Mouse (Mus musculus) forebrain, embryonic 14.5 days (tissue): ENCODE measurements around the gene Nrxn1. TPM values are rescaled to one million over a fixed set of nuclear protein-coding genes. Genes with fewer than 3 reads are reported as not detected.
A peak's percentile ranks its signal among the peaks of the same experiment; 100 is the strongest.
"Not testable (repeated sequence)": the region's sequence is repeated elsewhere in the genome, so short reads cannot be mapped to it uniquely, and the experiment has no call there.

Experiments
- ATAC-seq: fragments of 200-750 bp; cut with Nextera tagmentation; 2 replicates; pipeline ENCODE4 v1.8.0; 2017; ENCODE audit warnings: mild to moderate bottlenecking, moderate library complexity
- DNase-seq: peaks from one replicate; pipeline ENCODE4 v3.0.0-alpha.2; 2015; ENCODE audit warnings: low spot score
- H3K27ac ChIP-seq: fragments of 300-500 bp; sonication (generic); 2 replicates; pipeline ENCODE4 v1.5.1; 2014; ENCODE audit warnings: low read depth, mild to moderate bottlenecking, control low read depth, low read length, moderate library complexity
- H3K27me3 ChIP-seq: fragments of 300-500 bp; sonication (generic); replicated peaks from 2 replicates; pipeline ENCODE4 v1.6.1; 2014; ENCODE audit warnings: low read length, control low read depth, mixed read lengths; ENCODE audit not compliant: control insufficient read depth, insufficient read depth
- H3K36me3 ChIP-seq: fragments of 300-500 bp; sonication (generic); 2 replicates; pipeline ENCODE4 v1.6.1; 2014; ENCODE audit warnings: low read length, control low read depth; ENCODE audit not compliant: control insufficient read depth, insufficient read depth
- H3K4me1 ChIP-seq: fragments of 300-500 bp; sonication (generic); 2 replicates; pipeline ENCODE4 v1.6.1; 2014; ENCODE audit warnings: antibody characterized with exemption, low read length, control low read depth; ENCODE audit not compliant: control insufficient read depth, insufficient read depth
- H3K4me2 ChIP-seq: fragments of 300-500 bp; sonication (generic); 2 replicates; pipeline ENCODE4 v1.6.1; 2014; ENCODE audit warnings: mild to moderate bottlenecking, control low read depth, low read length
- H3K4me3 ChIP-seq: fragments of 300-500 bp; sonication (generic); 2 replicates; pipeline ENCODE4 v1.5.1; 2014; ENCODE audit warnings: low read depth, low read length, control low read depth
- H3K9ac ChIP-seq: fragments of 300-500 bp; sonication (generic); 2 replicates; pipeline ENCODE4 v1.6.1; 2014; ENCODE audit warnings: mild to moderate bottlenecking, low read length, control low read depth, moderate library complexity
- H3K9me3 ChIP-seq: fragments of 300-500 bp; sonication (generic); replicated peaks from 2 replicates; pipeline ENCODE4 v1.6.1; 2016; ENCODE audit warnings: low read length, control low read depth, mixed read lengths; ENCODE audit not compliant: control insufficient read depth
- WGBS: fragments of 180-500 bp; shearing (Covaris S2); extraction: QIAGEN DNeasy Blood & Tissue Kit; methylation state at CpG from one replicate; pipeline ENCODE4 v1.1.7; 2014; 5-methylcytosine and 5-hydroxymethylcytosine counted together
- polyA plus RNA-seq: library from polyadenylated mRNA; unstranded; fragments of >200 nt; fragmentation: Nextera tagmentation; extraction: Ambion mirVana; gene quantifications from 2 replicates; pipeline ENCODE4 v1.2.1, GENCODE M21; 2014

The Nrxn1 gene
- polyA plus RNA-seq, 1 experiment from 2014 or later, result 69.8 TPM

- H3K4me1 ChIP-seq, H3K36me3 ChIP-seq, DNase-seq, H3K4me3 ChIP-seq, H3K4me2 ChIP-seq, H3K9ac ChIP-seq, H3K27me3 ChIP-seq, H3K27ac ChIP-seq, H3K9me3 ChIP-seq, ATAC-seq: not testable (repeated sequence)
- 73% methylated on average over 7 of the region's 7 CpGs for WGBS
Observed at GRCm38 (mm10) chr17:90503999-90504398, 588.9 kb downstream of the Nrxn1 start.

- ATAC-seq, result peak; percentile 75
Observed at GRCm38 (mm10) chr17:90501023-90501675, 591.7 kb downstream of the Nrxn1 start.

GRCm38 (mm10) chr17:90479531-90480250 is 613.2 kb downstream of the Nrxn1 start:
- no peak overlapping the region for H3K27ac ChIP-seq
- DNase-seq (no peak), ATAC-seq (no peak)
- H3K4me1 ChIP-seq, result no peaks in the 10 kb centered on the region
- H3K4me2 ChIP-seq, result no peak overlapping the region
- no peaks in the 10 kb centered on the region for H3K36me3 ChIP-seq
- no peak overlapping the region for H3K9ac ChIP-seq
- no peak overlapping the region for H3K4me3 ChIP-seq
- H3K27me3 ChIP-seq, result no peaks in the 10 kb centered on the region
- H3K9me3 ChIP-seq, result no peaks in the 10 kb centered on the region

More at GRCm38 (mm10) chr17:90501023-90501675, 591.7 kb downstream of the Nrxn1 start:
- H3K27me3 ChIP-seq, result no peaks in the 10 kb centered on the region
- no peaks in the 10 kb centered on the region for H3K9me3 ChIP-seq
- no peak overlapping the region for H3K27ac ChIP-seq
- no peak overlapping the region for H3K9ac ChIP-seq
- DNase-seq, result peak; percentile 84
- no peak overlapping the region for H3K4me2 ChIP-seq
- WGBS, result 50% methylated on average over 6 of the region's 6 CpGs
- no peaks in the 10 kb centered on the region for H3K36me3 ChIP-seq
- H3K4me3 ChIP-seq, result no peak overlapping the region
- no peaks in the 10 kb centered on the region for H3K4me1 ChIP-seq

- H3K4me3 ChIP-seq, result no peak overlapping the region
- no peaks in the 10 kb centered on the region for H3K27me3 ChIP-seq
- WGBS, result 33% methylated on average over 5 of the region's 5 CpGs
- no peak overlapping the region for H3K4me2 ChIP-seq
- no peak for ATAC-seq
- H3K9me3 ChIP-seq, result no peaks in the 10 kb centered on the region
- H3K36me3 ChIP-seq, result no peaks in the 10 kb centered on the region
- H3K9ac ChIP-seq, result no peak overlapping the region
- peak; percentile 31 for DNase-seq
- no peaks in the 10 kb centered on the region; the same call in 1 of the 2 replicates for H3K4me1 ChIP-seq
- H3K27ac ChIP-seq, result no peak overlapping the region
Observed at GRCm38 (mm10) chr17:90456748-90457147, 636.1 kb downstream of the Nrxn1 start.

GRCm38 (mm10) chr17:90455904-90456303 is 637.0 kb downstream of the Nrxn1 start:
- no peaks in the 10 kb centered on the region for H3K9me3 ChIP-seq
- H3K4me2 ChIP-seq, result peak overlapping the region; percentile 69
- DNase-seq (peak; percentile 84), ATAC-seq (peak; percentile 74)
- H3K9ac ChIP-seq, result peak overlapping the region; percentile 87
- H3K36me3 ChIP-seq, result no peaks in the 10 kb centered on the region
- no peaks in the 10 kb centered on the region for H3K27me3 ChIP-seq
- under 1% methylated on average over 13 of the region's 13 CpGs for WGBS
- no peak overlapping the region; the same call in 1 of the 2 replicates for H3K27ac ChIP-seq
- H3K4me3 ChIP-seq, result peak overlapping the region; percentile 64
- H3K4me1 ChIP-seq, result no peaks in the 10 kb centered on the region; the same call in 1 of the 2 replicates

- peak; percentile 72 for ATAC-seq
- Histone ChIP-seq H3K4me3 (peak overlapping the region; percentile 64), H3K27ac (peak overlapping the region; percentile 87), H3K9ac (peak overlapping the region; percentile 87), H3K9me3 (no peaks in the 10 kb centered on the region), H3K27me3 (no peaks in the 10 kb centered on the region), H3K36me3 (no peaks in the 10 kb centered on the region), H3K4me1 (no peaks in the 10 kb centered on the region; the same call in 1 of the 2 replicates), H3K4me2 (peak overlapping the region; percentile 69)
- DNase-seq, result peak; percentile 65
- WGBS, result under 1% methylated on average over 23 of the region's 23 CpGs
Observed at GRCm38 (mm10) chr17:90455409-90455775, 637.5 kb downstream of the Nrxn1 start.

GRCm38 (mm10) chr17:90454738-90455408 is 638.0 kb downstream of the Nrxn1 start:
- peak; percentile 49 for DNase-seq
- peak overlapping the region; percentile 69 for H3K4me2 ChIP-seq
- no peaks in the 10 kb centered on the region; the same call in 1 of the 2 replicates for H3K4me1 ChIP-seq
- peak overlapping the region; percentile 64 for H3K4me3 ChIP-seq
- H3K9me3 ChIP-seq, result no peaks in the 10 kb centered on the region
- ATAC-seq, result peak; percentile 67
- H3K36me3 ChIP-seq, result no peaks in the 10 kb centered on the region
- H3K27ac ChIP-seq, result peak overlapping the region; percentile 87
- H3K9ac ChIP-seq, result peak overlapping the region; percentile 87
- H3K27me3 ChIP-seq, result no peaks in the 10 kb centered on the region
- WGBS, result under 1% methylated on average over 41 of the region's 41 CpGs

GRCm38 (mm10) chr17:90454356-90454737 is 638.5 kb downstream of the Nrxn1 start:
- no peaks in the 10 kb centered on the region; the same call in 1 of the 2 replicates for H3K4me1 ChIP-seq
- peak; percentile 51 for DNase-seq
- H3K27ac ChIP-seq, result peak overlapping the region; percentile 87
- peak overlapping the region; percentile 87 for H3K9ac ChIP-seq
- ATAC-seq, result peak; percentile 52
- 2% methylated on average over 15 of the region's 15 CpGs for whole genome bisulfite sequencing
- H3K27me3 ChIP-seq, result no peaks in the 10 kb centered on the region
- H3K36me3 ChIP-seq, result no peaks in the 10 kb centered on the region
- H3K4me3 ChIP-seq, result peak overlapping the region; percentile 64
- peak overlapping the region; percentile 69 for H3K4me2 ChIP-seq
- no peaks in the 10 kb centered on the region for H3K9me3 ChIP-seq
